Mouse (Mus musculus): ENCODE measurements around the gene Vcl. TPM values are rescaled to one million over a fixed set of nuclear protein-coding genes. Genes with fewer than 3 reads are reported as not detected.

The Vcl gene
- total RNA-seq, 1 experiment from 2014 or later, result 93.6 TPM

GRCm38 (mm10) chr14:20938860-20939259 is 9.7 kb downstream of the Vcl start:
- no peak for DNase-seq

DNA sequence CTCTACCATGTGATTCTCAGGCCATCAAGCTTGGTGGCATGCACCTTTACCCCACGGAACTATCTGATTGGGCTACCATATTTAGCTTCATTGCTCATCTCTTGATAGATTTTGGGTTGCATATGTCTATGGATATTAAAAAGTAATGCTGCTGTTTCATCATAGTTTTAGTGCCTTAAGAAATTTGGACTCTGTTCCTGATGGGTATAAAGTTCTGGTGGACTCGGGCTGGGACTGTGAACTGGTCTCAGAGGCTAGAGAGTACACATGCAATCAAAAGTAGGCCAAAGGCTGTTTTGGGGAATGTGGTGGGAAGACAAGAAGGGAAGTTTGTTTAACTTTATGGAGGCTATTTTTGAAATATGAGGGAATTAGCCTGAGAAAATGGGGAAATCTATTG is 16.1 kb downstream of the Vcl start:
- DNase-seq, result peak; percentile 12

DNA sequence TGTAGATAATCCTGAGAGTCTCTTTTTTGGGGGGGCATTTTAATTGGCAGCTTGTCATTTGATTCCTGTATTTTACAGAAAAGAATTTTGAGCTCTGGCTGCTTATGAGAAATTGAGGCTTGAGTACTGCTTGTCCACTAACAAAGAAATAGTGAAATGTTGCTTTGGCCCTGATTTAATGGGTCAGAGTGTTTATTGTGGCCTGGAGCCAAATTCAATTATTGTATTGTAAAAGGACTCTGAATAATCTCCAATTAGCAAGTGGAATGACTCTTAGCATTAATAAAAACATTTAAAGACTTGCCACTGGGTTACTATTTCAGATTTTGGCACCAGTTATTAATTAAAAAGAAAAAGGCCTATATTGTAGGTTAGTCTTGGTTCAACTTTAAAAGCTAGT is 26.8 kb downstream of the Vcl start:
- DNase-seq, result no peak

DNA sequence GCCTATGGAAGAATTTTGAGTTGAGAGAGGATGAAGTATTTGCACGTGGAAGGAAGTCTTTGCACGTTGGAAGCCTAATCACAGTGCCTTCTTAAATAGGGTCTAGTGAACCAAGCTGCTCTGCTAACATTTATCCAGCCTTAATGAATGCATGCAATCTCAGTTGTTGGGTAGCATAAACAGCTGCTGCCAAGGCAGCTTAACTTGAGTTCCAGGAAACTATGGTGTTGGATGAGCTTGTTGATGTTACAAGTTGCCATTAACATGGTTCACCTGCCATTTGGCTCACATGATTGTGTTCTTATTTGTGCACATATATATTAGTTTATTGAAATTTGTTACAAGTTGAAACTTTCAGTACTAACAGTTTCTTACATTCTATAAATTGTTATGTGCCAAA is 29.8 kb downstream of the Vcl start:
- no peak for DNase-seq

DNA sequence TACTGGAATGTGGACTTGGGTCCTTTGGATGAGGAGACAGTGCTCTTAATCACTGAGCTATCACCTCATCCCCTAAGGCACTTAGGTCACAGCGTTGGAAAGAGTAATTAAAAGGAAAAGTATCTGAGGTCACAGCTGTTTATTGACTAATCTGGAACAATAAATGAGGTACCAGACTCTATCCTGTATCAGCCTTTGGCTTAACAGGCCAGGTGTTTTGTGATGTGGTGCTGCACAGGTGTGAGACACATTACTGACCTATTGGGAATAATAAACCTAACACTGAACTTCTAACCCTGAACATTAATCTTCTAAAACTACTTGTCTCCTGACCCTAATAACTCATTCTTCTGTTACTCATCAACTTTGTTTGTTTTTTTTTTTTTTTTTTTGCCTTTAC is 33.3 kb downstream of the Vcl start:
- DNase-seq, result no peak

DNA sequence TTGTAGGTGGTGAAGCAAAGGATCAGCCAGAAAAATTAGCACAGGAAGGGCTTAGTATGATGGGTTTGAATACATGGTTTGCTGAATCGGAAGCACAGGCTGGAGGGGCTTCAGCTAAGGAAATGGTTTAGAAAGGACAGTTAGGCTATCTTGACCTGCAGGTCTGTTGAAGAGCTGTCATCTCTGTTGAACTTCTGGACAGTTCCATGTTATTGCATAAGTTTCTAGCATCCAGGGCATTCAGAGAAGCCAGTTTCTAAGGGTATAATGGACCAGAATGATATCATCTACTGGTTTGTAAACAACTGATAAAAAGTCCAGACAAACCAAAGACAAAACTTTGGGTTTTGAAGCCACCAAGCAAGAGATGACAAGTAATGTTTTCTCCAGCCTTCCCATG is 33.7 kb downstream of the Vcl start:
- no peak for DNase-seq

DNA sequence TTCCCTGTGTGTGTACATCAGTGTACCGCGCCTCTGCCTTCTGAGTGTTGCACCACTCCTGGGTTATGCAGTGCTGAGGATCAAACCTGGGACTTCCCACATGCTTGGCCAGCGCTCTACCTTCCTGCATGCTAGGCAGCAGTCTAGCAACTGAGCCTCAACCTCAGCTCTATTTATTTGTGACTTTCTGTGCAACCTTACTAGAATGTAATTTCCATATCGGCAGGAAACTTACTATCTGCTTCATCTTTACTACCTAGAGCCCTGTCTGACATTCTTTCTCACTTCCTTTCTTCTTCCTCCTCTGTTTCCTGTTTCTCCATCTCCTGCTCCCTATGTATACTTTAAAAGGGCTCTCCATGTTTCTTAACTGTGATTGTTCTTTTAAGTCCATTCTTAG is 34.7 kb downstream of the Vcl start:
- DNase-seq, result no peak

- DNase-seq, result no peak
Observed at GRCm38 (mm10) chr14:20964285-20964684, 35.1 kb downstream of the Vcl start.

DNA sequence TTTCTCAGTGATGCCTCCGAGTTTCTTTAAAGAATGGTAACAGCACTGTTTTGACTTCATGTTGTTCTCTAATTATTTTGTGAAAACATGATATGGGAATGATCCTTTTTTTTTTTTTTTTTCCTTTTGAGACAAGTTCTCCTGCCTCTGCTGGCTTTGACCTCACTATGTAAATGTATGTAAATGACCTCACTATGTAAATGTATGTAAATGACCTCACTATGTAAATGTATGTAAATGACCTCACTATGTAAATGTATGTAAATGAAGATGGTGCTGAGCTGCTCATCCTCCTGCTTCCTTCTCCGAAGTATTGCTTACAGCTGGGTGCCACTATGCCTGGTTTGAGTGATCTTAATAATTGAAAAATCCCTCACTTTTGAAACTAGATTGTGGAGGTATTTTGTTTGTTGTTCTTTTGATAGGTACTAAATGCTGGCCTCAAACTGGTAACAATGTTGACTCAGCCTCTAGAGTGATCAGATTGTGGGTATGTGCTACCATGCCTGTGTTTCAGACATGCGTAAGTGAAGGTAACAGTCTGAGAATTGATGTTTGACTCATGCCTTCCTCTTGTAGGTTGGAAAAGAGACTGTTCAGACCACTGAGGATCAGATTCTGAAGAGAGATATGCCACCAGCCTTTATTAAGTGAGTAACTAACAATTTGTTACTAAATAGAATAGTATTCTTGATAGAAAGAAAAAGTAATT is 37.9 kb downstream of the Vcl start:
- no peak for DNase-seq

DNA sequence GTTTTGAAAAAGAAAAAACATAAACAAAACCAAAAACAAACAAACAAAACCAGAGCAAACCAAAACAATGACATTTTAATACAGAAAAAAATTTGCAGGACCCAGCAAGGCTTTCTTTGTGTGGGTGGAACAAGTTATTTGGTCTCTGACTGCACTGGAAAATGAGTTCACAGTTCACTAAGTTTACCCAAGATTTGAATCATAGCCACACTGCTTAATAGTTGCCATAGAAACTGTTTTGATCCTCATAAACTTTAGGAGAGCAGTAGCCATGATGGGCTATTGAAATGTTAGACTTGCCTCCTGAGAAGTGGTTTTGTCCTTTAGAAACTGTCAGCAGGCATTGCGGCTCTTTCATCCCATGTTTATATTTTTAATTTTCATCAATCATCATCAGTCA is 39.9 kb downstream of the Vcl start:
- no peak for DNase-seq

DNA sequence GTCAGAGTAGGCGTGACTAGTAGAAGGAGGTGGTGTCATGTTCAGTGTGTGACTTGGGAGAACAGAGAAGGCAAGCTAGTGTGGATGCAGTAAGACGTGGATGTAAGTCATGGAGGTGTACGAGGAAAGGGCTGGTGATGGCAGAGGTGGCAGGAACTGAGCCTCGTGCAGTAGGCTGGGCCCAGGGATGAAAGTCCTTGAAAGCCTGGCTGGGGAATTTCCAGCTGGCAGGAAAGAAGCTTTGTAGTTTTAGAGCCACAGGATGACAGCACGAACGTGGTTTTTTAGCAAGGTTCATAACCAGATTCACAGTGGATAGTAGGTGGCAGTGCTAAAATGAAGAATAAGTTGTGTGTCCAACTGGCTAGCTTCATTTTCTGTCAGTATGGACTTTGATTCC is 41.2 kb downstream of the Vcl start:
- DNase-seq, result peak; percentile 76

- DNase-seq, result no peak
Observed at GRCm38 (mm10) chr14:20970927-20971326, 41.7 kb downstream of the Vcl start.

GRCm38 (mm10) chr14:20973821-20974220 is 44.6 kb downstream of the Vcl start:
- DNase-seq, result no peak

GRCm38 (mm10) chr14:20976741-20977140 is 47.5 kb downstream of the Vcl start:
- no peak for DNase-seq

DNA sequence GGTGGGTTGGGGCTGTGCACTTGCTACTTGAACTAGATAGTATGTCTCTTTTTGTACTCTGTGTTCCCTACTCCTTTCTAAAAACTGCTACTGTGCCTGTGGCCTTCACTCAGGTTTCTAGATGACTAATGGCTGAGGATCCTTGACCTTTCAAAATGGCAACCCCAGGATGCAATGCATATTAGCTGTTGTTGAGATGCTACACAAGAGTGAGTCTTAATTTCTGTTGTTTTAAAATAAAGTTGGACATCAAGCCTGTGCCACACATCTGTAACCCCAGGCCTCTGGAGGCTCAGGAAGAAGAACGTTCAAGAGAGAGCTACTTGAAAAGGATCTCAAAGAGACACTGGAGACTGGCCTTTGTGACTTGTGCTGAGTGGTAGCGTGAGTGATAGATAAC is 48.5 kb downstream of the Vcl start:
- peak; percentile 53 for DNase-seq

DNA sequence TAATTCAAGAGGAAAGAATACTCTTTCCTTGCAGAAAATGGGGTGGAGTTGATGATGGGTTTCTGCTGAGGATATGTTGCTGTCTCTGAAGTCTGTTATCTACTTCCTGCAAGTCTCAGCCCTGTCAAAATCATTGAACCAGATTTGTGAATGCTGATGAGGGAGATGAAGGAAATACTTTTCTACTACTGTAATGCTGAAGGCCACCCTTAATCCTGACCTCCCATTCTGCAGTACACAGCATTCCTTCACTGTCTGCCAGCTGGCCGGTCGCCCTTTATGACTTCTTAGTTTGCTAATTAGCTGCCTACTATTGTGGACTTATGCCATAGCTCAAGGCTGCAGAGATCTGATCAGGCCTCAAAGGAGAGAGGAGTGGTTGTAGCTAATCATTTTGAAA is 54.6 kb downstream of the Vcl start:
- DNase-seq, result peak; percentile 82

DNA sequence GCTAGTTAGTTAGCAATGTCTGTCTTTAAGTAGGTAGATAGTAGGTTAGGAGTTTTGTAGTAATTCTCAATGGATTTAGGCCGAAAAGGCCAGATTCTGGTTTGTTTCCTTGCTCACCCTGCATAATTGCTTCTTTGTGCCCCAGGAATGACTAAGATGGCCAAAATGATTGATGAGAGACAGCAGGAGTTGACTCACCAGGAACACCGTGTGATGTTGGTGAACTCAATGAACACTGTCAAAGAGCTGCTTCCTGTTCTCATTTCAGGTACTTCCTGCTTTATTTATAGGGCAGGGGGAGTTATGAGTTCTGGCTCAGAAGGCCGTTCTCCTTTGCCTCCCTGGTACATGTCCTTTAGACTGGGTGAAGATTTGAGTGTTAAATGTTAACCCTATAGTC is 56.3 kb downstream of the Vcl start:
- peak; percentile 30 for DNase-seq

DNA sequence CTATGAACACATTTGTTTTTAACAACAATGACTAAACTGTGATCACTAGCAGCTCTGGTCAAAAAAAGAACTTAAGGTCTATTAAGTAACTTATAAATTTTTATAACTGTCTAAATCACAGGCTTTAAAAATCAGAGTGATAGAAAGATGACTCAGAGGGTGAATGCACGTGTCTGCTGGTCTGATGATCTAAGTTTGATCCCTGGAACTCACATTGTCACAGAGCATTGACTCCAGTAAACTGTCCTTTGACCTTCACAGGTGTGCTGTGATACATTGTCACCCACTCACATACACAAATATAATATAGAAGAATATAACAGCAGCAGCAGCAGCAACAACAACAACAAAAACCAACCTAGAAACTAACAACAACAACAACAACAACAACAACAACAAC is 62.3 kb downstream of the Vcl start:
- no peak for DNase-seq

GRCm38 (mm10) chr14:20993067-20993691 is 64.0 kb downstream of the Vcl start:
- DNase-seq, result peak; percentile 75

GRCm38 (mm10) chr14:20994475-20994874 is 65.3 kb downstream of the Vcl start:
- no peak for DNase-seq

- DNase-seq, result no peak
Observed at GRCm38 (mm10) chr14:20995497-20995896, 66.3 kb downstream of the Vcl start.

DNA sequence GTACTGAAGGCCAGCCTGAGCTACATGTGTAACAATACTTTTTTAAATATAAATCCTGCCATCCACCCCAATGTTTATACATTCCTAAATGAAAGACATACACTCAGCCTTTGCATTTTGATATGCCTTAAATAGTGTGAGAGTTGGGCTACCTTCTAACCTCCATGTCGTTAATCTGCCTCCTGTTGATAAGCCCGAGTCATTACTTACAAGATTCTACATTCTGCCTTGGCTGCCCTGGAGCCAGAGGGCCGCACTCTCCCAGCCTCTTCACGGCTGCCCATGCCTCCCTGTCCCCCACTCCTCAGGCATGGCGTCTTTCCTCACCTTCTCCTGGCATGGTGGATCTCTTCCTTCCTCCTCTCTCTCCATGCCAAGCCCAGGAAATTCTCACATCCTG is 67.2 kb downstream of the Vcl start:
- DNase-seq, result no peak

- DNase-seq, result no peak
Observed at GRCm38 (mm10) chr14:20997548-20997947, 68.3 kb downstream of the Vcl start.

- DNase-seq, result no peak
Observed at GRCm38 (mm10) chr14:20999617-21000016, 70.4 kb downstream of the Vcl start.
